Mouse (Mus musculus) megakaryocyte-erythroid progenitor cell, adult 5-6 weeks (primary cell): ENCODE results near the gene Peg10. TPM values are rescaled to one million over a fixed set of nuclear protein-coding genes. Genes with fewer than 3 reads are reported as not detected.
"Not testable (repeated sequence)": the region's sequence is repeated elsewhere in the genome, so short reads cannot be mapped to it uniquely, and the experiment has no call there.

ENCODE experiments used
- ATAC-seq: replicated peaks from 2 replicates; pipeline ENCODE4 v1.8.0; 2016; ENCODE audit warnings: mild to moderate bottlenecking, inconsistent platforms; ENCODE audit not compliant: severe bottlenecking, poor library complexity, low FRiP score, low TSS enrichment
- total RNA-seq, 2 experiments: library from RNA; stranded (forward) in 1 of 2; stranded (reverse) in 1 of 2; fragments of 200-1000, 215-1000 nt in 1 of 2; fragments of >200 nt in 1 of 2; fragmentation: Nextera tagmentation in 1 of 2; gene quantifications; 2 replicates each; pipeline ENCODE4 v1.2.3; 2014 to 2017

Gene Peg10
- total RNA-seq, 2 experiments from 2014 or later: 0.28 to 0.61 TPM

GRCm38 (mm10) chr6:4747677-4748505 lies 785 bp downstream of the Peg10 start:
- ATAC-seq: peak; percentile 52

GRCm38 (mm10) chr6:4748506-4748961 lies 1.4 kb downstream of the Peg10 start:
- 0 out of 2 replicates have a peak, but pooled peaks have one; percentile 5 for ATAC-seq

GRCm38 (mm10) chr6:4749091-4749490 lies 2.0 kb downstream of the Peg10 start:
- peak; percentile 92 for ATAC-seq

GRCm38 (mm10) chr6:4751355-4751754 lies 4.2 kb downstream of the Peg10 start:
- no peak for ATAC-seq

GRCm38 (mm10) chr6:4754286-4754685 lies 7.2 kb downstream of the Peg10 start:
- no peak for ATAC-seq

GRCm38 (mm10) chr6:4754886-4755285 lies 7.8 kb downstream of the Peg10 start:
- no peak for ATAC-seq

- not testable (repeated sequence) for ATAC-seq
Measured at GRCm38 (mm10) chr6:4761415-4762142, 14.5 kb downstream of the Peg10 start.

- ATAC-seq: peak; percentile 82; the same call in 1 of the 2 replicates
Measured at GRCm38 (mm10) chr6:4762252-4762651, 15.1 kb downstream of the Peg10 start.

- no peak for ATAC-seq
Measured at GRCm38 (mm10) chr6:4796281-4796680, 49.2 kb downstream of the Peg10 start.

- not testable (repeated sequence) for ATAC-seq
Measured at GRCm38 (mm10) chr6:4797317-4797716, 50.2 kb downstream of the Peg10 start.

GRCm38 (mm10) chr6:4798382-4798781 lies 51.3 kb downstream of the Peg10 start:
- ATAC-seq: no peak

- ATAC-seq: no peak
Measured at GRCm38 (mm10) chr6:4799359-4799758, 52.3 kb downstream of the Peg10 start.

GRCm38 (mm10) chr6:4806981-4807380 lies 59.9 kb downstream of the Peg10 start:
- no peak for ATAC-seq

Other genes starting within 250 kb of the Peg10 start
- gene Col1a2, start 242.5 kb upstream of the Peg10 start, total RNA-seq (2014; fragmentation: Nextera tagmentation): 0.26 and 0.37 TPM in 2 replicates
- 0.80 and 0.91 TPM in 2 replicates for gene Col1a2, start 242.5 kb upstream of the Peg10 start, total RNA-seq (2017)
- 17.0 and 20.7 TPM in 2 replicates for gene Casd1, start 146.5 kb upstream of the Peg10 start, total RNA-seq (2014; fragmentation: Nextera tagmentation)
- gene Casd1, start 146.5 kb upstream of the Peg10 start, total RNA-seq (2017): 75.4 and 81.7 TPM in 2 replicates
- 0.57 TPM in 1 of 2 replicates, not detected in the other for gene Sgce, start 99 bp upstream of the Peg10 start, total RNA-seq (2014; fragmentation: Nextera tagmentation)
- 1.0 and 4.4 TPM in 2 replicates for gene Sgce, start 99 bp upstream of the Peg10 start, total RNA-seq (2017)
- 10.6 and 11.5 TPM in 2 replicates for gene Ppp1r9a, start 155.6 kb downstream of the Peg10 start, total RNA-seq (2014; fragmentation: Nextera tagmentation)
- 11.2 and 13.2 TPM in 2 replicates for gene Ppp1r9a, start 155.6 kb downstream of the Peg10 start, total RNA-seq (2017)